Mouse (Mus musculus) intestine, postnatal 0 days (tissue): Measurements from ENCODE around the gene Rora. TPM values are rescaled to one million over a fixed set of nuclear protein-coding genes. Genes with fewer than 3 reads are reported as not detected.

Experiments used
- ATAC-seq: fragments of 200-750 bp; cut with Nextera tagmentation; 2 replicates; pipeline ENCODE4 v1.8.0; 2017; ENCODE audit warnings: mild to moderate bottlenecking, moderate TSS enrichment, moderate library complexity
- H3K27ac ChIP-seq: fragments of 300-500 bp; sonication (generic); 2 replicates; pipeline ENCODE4 v1.5.1; 2014; ENCODE audit warnings: mild to moderate bottlenecking, low read depth, low read length, moderate library complexity
- H3K27me3 ChIP-seq: fragments of 300-500 bp; sonication (generic); replicated peaks from 2 replicates; pipeline ENCODE4 v1.6.1; 2014; ENCODE audit warnings: low read length, mixed read lengths; ENCODE audit not compliant: control insufficient read depth, insufficient read depth
- H3K36me3 ChIP-seq: fragments of 300-500 bp; sonication (generic); 2 replicates; pipeline ENCODE4 v1.6.1; 2014; ENCODE audit warnings: mild to moderate bottlenecking, moderate library complexity; ENCODE audit not compliant: control insufficient read depth, insufficient read depth
- H3K4me1 ChIP-seq: fragments of 300-500 bp; sonication (generic); replicated peaks from 2 replicates; pipeline ENCODE4 v1.6.1; 2014; ENCODE audit warnings: antibody characterized with exemption, low read length, mixed read lengths; ENCODE audit not compliant: control insufficient read depth, insufficient read depth
- H3K4me2 ChIP-seq: fragments of 300-500 bp; sonication (generic); replicated peaks from 2 replicates; pipeline ENCODE4 v1.6.1; 2014; ENCODE audit warnings: low read depth, mild to moderate bottlenecking, moderate library complexity
- H3K4me3 ChIP-seq: fragments of 300-500 bp; sonication (generic); 2 replicates; pipeline ENCODE4 v1.5.1; 2014; ENCODE audit warnings: low read depth, low read length
- H3K9ac ChIP-seq: fragments of 300-500 bp; sonication (generic); 2 replicates; pipeline ENCODE4 v1.6.1; 2014; ENCODE audit warnings: mild to moderate bottlenecking, low read depth, low read length
- H3K9me3 ChIP-seq: fragments of 300-500 bp; sonication (generic); 2 replicates; pipeline ENCODE4 v1.6.1; 2016; ENCODE audit warnings: mixed run types; ENCODE audit not compliant: control insufficient read depth
- CTCF ChIP-seq: sonication (generic); IDR thresholded peaks from 2 replicates; pipeline ENCODE4 v1.5.1; 2016; ENCODE audit warnings: low read depth, mild to moderate bottlenecking, control low read depth, antibody characterized with exemption, moderate library complexity
- WGBS: fragments of 180-500 bp; shearing (Covaris S2); extraction: QIAGEN DNeasy Blood & Tissue Kit; methylation state at CpG from one replicate; pipeline ENCODE4 v1.1.7; 2014; 5-methylcytosine and 5-hydroxymethylcytosine counted together
- polyA plus RNA-seq: library from polyadenylated mRNA; unstranded; fragments of >200 nt; fragmentation: Nextera tagmentation; extraction: Ambion mirVana; gene quantifications from 2 replicates; pipeline ENCODE4 v1.2.1, GENCODE M21; 2015

Gene Rora
- polyA plus RNA-seq, 1 experiment from 2014 or later = 4.7 TPM

DNA sequence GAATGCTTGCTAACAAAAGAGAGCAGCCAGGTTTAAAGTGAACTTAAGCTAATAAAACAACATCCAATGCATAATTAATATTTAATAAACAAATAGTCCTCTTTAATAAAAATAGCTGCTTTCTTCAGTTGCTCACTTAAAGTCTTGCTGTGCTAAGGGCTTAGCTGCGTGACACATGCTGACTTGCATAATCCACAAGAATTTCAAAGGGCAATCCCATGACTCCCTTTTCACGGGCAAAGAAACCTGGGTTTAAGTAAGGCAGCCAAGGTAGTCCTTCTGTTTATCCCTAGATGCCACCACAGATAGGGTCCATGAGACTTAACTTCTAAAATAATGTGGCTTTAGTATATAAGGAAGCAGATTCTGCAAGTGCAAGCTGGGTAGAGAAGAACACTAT lies 355.1 kb downstream of the Rora start:
- Histone ChIP-seq H3K4me2 (no peak overlapping the region), H3K9ac (no peak overlapping the region), H3K27ac (no peak overlapping the region), H3K27me3 (no peaks in the 10 kb centered on the region), H3K4me1 (no peaks in the 10 kb centered on the region), H3K9me3 (no peaks in the 10 kb centered on the region), H3K4me3 (no peak overlapping the region), H3K36me3 (no peaks in the 10 kb centered on the region)
- no peak for TF ChIP-seq CTCF
- 60% methylated on average over 2 of the region's 2 CpGs for WGBS
- ATAC-seq = no peak

GRCm38 (mm10) chr9:69010886-69011285 lies 357.3 kb downstream of the Rora start:
- ATAC-seq = no peak
- WGBS = 63% methylated on average over 5 of the region's 5 CpGs
- no peak overlapping the region for H3K27ac ChIP-seq

GRCm38 (mm10) chr9:69013186-69013715 lies 359.7 kb downstream of the Rora start:
- H3K27ac ChIP-seq = no peak overlapping the region
- H3K4me1 ChIP-seq = no peaks in the 10 kb centered on the region
- no peak for TF ChIP-seq CTCF
- H3K4me2 ChIP-seq = no peak overlapping the region
- no peaks in the 10 kb centered on the region for H3K9me3 ChIP-seq
- no peaks in the 10 kb centered on the region for H3K36me3 ChIP-seq
- no peak overlapping the region for H3K9ac ChIP-seq
- no peak overlapping the region for H3K4me3 ChIP-seq
- 91% methylated on average over 7 of the region's 7 CpGs for WGBS
- ATAC-seq = no peak
- H3K27me3 ChIP-seq = no peaks in the 10 kb centered on the region

More at GRCm38 (mm10) chr9:69010886-69011285, 357.3 kb downstream of the Rora start:
- Histone ChIP-seq H3K4me1 (no peaks in the 10 kb centered on the region), H3K9ac (no peak overlapping the region), H3K4me2 (no peak overlapping the region), H3K27me3 (no peaks in the 10 kb centered on the region), H3K9me3 (no peaks in the 10 kb centered on the region), H3K36me3 (no peaks in the 10 kb centered on the region), H3K4me3 (no peak overlapping the region)
- no peak for TF ChIP-seq CTCF

DNA sequence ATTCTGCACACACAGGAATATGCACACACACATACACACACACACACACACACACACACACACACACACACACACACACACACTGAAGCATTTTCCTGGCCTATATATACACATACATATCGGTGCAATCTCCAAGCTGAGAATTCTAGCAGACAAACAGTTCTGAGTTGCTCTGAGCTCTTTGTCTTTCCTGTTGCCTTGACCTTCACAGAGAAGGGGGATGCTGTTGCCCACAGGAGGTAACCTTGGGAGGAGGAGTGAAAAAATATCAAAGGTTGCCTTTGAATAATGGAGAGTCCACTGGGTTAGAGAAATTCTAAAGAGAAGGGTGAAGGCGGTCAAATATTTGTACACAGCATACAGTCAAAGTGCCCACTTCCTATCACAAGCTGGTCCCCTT lies 360.6 kb downstream of the Rora start:
- H3K36me3 ChIP-seq = no peaks in the 10 kb centered on the region
- no peaks in the 10 kb centered on the region for H3K9me3 ChIP-seq
- H3K27ac ChIP-seq = no peak overlapping the region
- no peak overlapping the region for H3K4me2 ChIP-seq
- no peak for TF ChIP-seq CTCF
- H3K4me1 ChIP-seq = no peaks in the 10 kb centered on the region
- no peak overlapping the region for H3K9ac ChIP-seq
- 93% methylated on average over 2 of the region's 2 CpGs for WGBS
- no peaks in the 10 kb centered on the region for H3K27me3 ChIP-seq
- H3K4me3 ChIP-seq = no peak overlapping the region
- ATAC-seq = no peak

GRCm38 (mm10) chr9:69020381-69020780 lies 366.8 kb downstream of the Rora start:
- TF ChIP-seq CTCF = no peak
- H3K27me3 ChIP-seq = no peaks in the 10 kb centered on the region
- no peaks in the 10 kb centered on the region for H3K4me1 ChIP-seq
- no peak overlapping the region for H3K4me3 ChIP-seq
- WGBS = 88% methylated on average over 4 of the region's 4 CpGs
- no peak for ATAC-seq
- no peak overlapping the region for H3K9ac ChIP-seq
- no peaks in the 10 kb centered on the region for H3K9me3 ChIP-seq
- H3K36me3 ChIP-seq = no peaks in the 10 kb centered on the region
- no peak overlapping the region for H3K4me2 ChIP-seq
- no peak overlapping the region for H3K27ac ChIP-seq

GRCm38 (mm10) chr9:69021482-69021881 lies 367.9 kb downstream of the Rora start:
- Histone ChIP-seq H3K4me1 (no peaks in the 10 kb centered on the region), H3K27me3 (no peaks in the 10 kb centered on the region), H3K4me3 (no peak overlapping the region), H3K27ac (no peak overlapping the region), H3K4me2 (no peak overlapping the region), H3K36me3 (no peaks in the 10 kb centered on the region), H3K9ac (no peak overlapping the region), H3K9me3 (no peaks in the 10 kb centered on the region)
- no peak for ATAC-seq
- no peak for TF ChIP-seq CTCF
- whole genome bisulfite sequencing = 86% methylated on average over 1 of the region's 1 CpGs

GRCm38 (mm10) chr9:69023314-69023713 lies 369.7 kb downstream of the Rora start:
- no peak for ATAC-seq
- Histone ChIP-seq H3K4me1 (no peaks in the 10 kb centered on the region), H3K36me3 (no peaks in the 10 kb centered on the region), H3K9me3 (no peaks in the 10 kb centered on the region), H3K9ac (no peak overlapping the region), H3K4me2 (no peak overlapping the region), H3K27me3 (no peaks in the 10 kb centered on the region), H3K27ac (no peak overlapping the region), H3K4me3 (no peak overlapping the region)
- no peak for TF ChIP-seq CTCF
- 77% methylated on average over 3 of the region's 3 CpGs for WGBS
